Mouse (Mus musculus) c-Kit-positive CD71-positive TER-119-negative erythroid progenitor cells, embryonic 14.5 days (primary cell): ENCODE measurements around the gene Mapk14.

ENCODE experiments used
- DNase-seq: peaks from one replicate; pipeline ENCODE4 v3.0.0-alpha.2; 2013; ENCODE audit warnings: low read depth

The Mapk14 gene

DNA sequence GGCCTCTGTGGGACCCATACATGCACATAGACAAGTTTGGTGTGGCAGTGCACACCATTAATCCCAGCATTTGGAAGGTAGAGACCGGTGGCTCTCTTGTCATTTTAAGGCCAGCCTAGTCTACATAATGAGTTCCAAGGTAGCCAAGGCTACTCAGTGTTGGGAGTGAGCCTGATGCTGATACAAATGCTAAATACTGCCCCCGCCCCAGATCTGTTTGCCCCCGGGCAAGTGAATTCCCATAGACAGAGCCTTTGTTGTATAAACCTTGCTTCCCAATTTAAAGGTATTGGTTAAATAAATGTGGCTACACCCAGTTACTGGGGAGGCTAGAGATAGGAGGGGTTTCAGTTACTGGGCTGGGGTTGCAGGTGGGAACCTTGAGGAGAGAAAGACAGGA lies 93.9 kb downstream of the Mapk14 start:
- DNase-seq: no peak

- DNase-seq: no peak
These were observed 96.4 kb downstream of the Mapk14 start for GRCm38 (mm10) chr17:28787507-28787906.

DNA sequence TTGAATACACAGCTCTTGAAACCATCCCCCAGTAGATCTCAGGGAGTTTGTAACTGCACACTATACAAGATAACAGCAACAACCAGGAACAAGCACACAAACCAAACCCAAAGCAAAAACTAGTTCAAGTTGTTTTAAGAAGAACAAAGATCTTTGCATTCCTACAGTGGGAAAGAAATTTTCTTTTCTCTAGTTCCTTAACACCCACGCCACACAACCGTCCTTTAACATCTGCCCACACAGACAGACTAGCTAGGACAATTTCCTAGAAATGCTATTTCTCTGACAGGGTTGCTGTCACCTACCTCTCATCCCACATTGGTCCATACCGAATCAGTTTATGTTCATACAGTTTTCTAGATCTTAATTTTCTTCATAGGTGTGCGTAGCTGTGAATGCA lies 105.9 kb downstream of the Mapk14 start:
- DNase-seq: no peak
